Mouse (Mus musculus): ENCODE data around the gene Filip1l.

DNA sequence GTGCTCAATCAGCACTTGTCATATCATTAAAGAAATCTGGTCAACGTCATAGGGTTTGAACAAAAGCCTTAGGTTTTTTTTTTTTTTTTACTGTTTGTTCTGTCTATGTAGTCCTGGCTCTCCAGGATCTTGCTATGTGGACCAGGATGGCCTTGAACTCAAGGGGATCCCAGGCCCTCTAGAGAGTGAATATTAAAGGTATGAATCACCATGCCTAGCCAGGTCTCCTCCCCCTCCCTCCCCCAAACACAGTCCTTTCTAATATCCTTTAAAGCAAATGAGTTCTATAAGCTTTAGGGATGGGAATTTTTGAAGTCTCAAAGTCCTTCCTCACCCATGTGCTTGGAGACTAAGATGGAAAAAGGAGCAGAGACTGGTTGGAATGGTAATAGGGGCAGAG, 65.1 kb downstream of the Filip1l start:
- TF ChIP-seq POLR2A (IDR thresholded peaks at IDR 0.05; ENCODE audit: low read depth, low read length), result no peak
- no peak for TF ChIP-seq CTCF (conservative IDR thresholded peaks at IDR 0.05; ENCODE audit: insufficient read depth, insufficient read length, low read depth, low read length)

All from kidney, adult 2 months (tissue).